Mouse (Mus musculus): ENCODE data around the gene Gm12569. TPM values are rescaled to one million over a fixed set of nuclear protein-coding genes. Genes with fewer than 3 reads are reported as not detected.

The Gm12569 gene
- polyA plus RNA-seq (2017; shearing (Covaris generic)) = not detected

DNA sequence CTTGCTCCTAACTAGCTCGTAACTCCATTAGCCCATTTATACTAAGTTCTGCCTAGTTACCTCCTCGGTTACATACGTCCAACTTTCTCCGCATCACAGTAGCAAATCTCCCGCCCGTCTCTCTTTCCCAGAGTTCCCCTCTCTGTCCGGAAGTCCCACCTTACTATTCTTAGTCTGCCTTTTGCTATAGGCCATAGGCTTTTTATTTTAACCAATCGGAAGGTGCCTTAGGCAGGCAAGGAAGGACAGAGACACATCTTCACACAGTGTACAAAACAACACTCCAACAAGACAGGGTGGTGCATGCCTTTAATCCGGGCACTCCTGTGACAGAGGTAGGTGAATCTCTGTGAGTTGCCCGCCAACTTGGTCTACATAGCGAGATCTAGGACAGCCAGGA is at the start of gene Gm12569:
TSS of gene Gm12569 (plus strand) at position 166 of the 400 bp plus-strand sequence.

DNA sequence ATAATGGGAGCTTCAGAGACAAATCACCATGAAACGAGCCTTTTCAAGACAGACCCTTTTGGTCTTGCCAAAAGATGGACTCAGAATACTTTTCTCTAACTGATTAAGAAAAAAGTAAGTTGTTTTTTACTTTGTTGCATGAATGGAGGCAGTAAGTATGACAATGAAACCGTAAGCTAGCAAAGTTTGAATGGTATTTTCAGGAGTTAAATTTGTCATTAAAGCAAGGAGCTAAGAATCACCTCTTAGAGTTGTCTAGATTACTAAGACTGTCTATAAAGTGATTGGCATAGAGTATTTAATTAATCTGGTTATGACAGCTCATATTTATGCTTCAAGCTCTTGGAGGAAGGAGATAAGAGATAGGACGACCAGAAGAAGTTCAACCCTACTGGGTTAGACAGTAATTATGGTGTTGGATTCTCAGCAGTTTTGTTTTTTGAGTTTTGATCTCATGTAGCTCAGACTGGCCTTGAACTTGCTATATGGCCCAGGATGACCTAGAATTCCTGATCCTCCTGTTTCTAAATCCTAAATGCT is 41.5 kb downstream of the Gm12569 start, which contains the start of gene Clk4:
TSS of gene Clk4 (plus strand) at position 51 of the 540 bp plus-strand sequence.

DNA sequence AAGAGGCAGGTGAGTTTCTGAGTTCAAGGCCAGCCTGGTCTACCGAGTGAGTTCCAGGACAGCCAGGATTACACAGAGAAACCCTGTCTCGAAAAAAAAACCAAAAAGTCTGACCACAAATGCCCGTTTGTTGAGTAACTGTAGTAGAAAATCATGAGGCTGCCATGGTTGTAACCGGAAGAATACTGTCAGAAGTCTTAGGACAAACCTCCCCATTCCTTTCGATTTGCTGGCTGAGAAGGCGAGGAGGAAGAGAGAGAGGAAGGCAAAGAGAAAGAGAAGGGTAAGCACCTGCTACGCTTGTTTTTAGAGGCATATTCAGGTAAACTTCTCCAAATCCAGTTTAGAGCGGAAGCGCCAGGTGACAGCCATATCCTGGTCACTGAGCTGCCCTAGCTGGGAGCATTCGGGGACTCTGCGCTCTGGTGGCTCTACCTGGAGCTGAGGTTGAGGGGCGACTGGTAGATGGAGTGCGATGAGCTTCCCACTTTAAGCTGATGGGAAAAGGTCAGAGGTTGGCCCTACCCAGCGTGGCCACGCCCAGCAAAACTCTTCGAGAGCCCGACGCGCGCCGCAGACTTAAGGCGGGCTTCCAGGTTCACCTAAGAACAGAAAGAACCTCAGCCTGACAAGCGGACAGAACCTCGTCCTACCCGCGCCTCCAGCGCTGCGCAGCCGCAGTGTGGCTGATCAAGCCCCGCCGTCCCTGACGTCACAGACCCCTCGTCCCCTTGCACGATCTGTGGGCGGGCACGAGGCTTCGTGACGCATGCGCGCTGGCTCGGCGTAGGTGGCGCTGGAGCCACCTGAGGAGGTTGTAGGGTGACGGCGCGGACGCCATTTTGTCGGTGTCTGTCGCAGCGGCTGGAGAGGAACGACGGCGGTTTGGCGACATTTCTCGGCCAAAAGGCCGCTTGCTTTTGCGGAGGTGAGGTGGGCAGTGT is 42.3 kb downstream of the Gm12569 start, which contains the start of gene BC049762:
TSS of gene BC049762 (minus strand) at position 705 of the 944 bp plus-strand sequence.

Other genes with a start within 250 kb of the Gm12569 start
- gene Olfr1377, start 238.5 kb upstream of the Gm12569 start, polyA plus RNA-seq (2017; shearing (Covaris generic)) = not detected
- not detected for gene Olfr51, start 216.9 kb upstream of the Gm12569 start, polyA plus RNA-seq (2017; shearing (Covaris generic))
- 0.06 TPM for gene Olfr54, start 206.2 kb upstream of the Gm12569 start, polyA plus RNA-seq (2017; shearing (Covaris generic))
- gene Olfr1375, start 172.4 kb upstream of the Gm12569 start, polyA plus RNA-seq (2017; shearing (Covaris generic)) = not detected
- not detected for gene Zfp354a, start 161.2 kb upstream of the Gm12569 start, polyA plus RNA-seq (2017; shearing (Covaris generic))
- 217 TPM for gene Clk4, start 41.3 kb downstream of the Gm12569 start, polyA plus RNA-seq (2017; shearing (Covaris generic))
- 0.32 TPM for gene BC049762, start 42.6 kb downstream of the Gm12569 start, polyA plus RNA-seq (2017; shearing (Covaris generic))
- gene Col23a1, start 69.4 kb downstream of the Gm12569 start, polyA plus RNA-seq (2017; shearing (Covaris generic)) = 0.63 TPM

All from CD4-positive, CD25-positive, alpha-beta regulatory T cell (primary cell).